Mouse (Mus musculus) embryonic fibroblast, embryonic 13.5 days (primary cell): Measurements from ENCODE around the gene Kif1b.

Experiments used
- CTCF ChIP-seq: IDR thresholded peaks from 2 replicates; pipeline ENCODE4 v1.5.1; 2011; ENCODE audit warnings: mild to moderate bottlenecking, control low read depth, low read length, moderate library complexity, borderline replicate concordance; ENCODE audit not compliant: insufficient read depth
- POLR2A ChIP-seq: IDR thresholded peaks from 2 replicates; pipeline ENCODE4 v1.6.1; 2011; ENCODE audit warnings: low read depth, mild to moderate bottlenecking, control low read depth, low read length, moderate library complexity

- TF ChIP-seq CTCF (no peak), POLR2A (no peak)
These were observed 32.1 kb upstream of the Kif1b start for GRCm38 (mm10) chr4:149339426-149340214.
